Comparison of ENCODE assay signal across 9 mouse cellular contexts in genomic region chr2:33132306-33132705, GRCm38 (mm10). TPM values are rescaled to one million over a fixed set of nuclear protein-coding genes. Genes with fewer than 3 reads are reported as not detected.
DNase-seq lines count a peak whose midpoint lies in the region; ATAC-seq and TF ChIP-seq lines count a peak whose summit lies in the region.
"Had no signal": no experiment of that assay in that cellular context is flagged by ENCODE, and none has a peak within 500 bp of the region (broad histone marks: within the 10 kb centered on the region; RNA-seq: fewer than 3 reads in every experiment).

No protein-coding gene starts in this region.

- DNase-seq in cerebellum, adult 9-11 months = peak; percentile 66
- no peak for DNase-seq in cerebellum, postnatal 25 days
- peak; percentile 36 for DNase-seq in layer of hippocampus, adult 9-11 months
- DNase-seq in layer of hippocampus, adult 8-10 months (ENCODE audit: low spot score in 2 of 2) = no peak
- DNase-seq in induced T-regulatory cell, adult 2 months (ENCODE audit: low read depth) = peak; percentile 50
- DNase-seq in gastrocnemius, postnatal 4 days (ENCODE audit: low spot score in 2 of 2) = no peak

- peak overlapping the region; percentile 94 for H3K4me3 ChIP-seq in E14TG2a.4 (replicated peaks; ENCODE audit: low read length)

- no peaks in the 10 kb centered on the region for H3K9me3 ChIP-seq in E14TG2a.4 (ENCODE audit: low read length)
- H3K9me3 ChIP-seq: midbrain, embryonic 13.5 days had no signal

- no peak for TF ChIP-seq CTCF in E14TG2a.4 (conservative IDR thresholded peaks at IDR 0.05; ENCODE audit: low read length)

- H3K36me3 ChIP-seq in E14TG2a.4 (ENCODE audit: insufficient read depth, low read length) = peaks cover 5% of the 10 kb centered on the region; the same call in 1 of the 2 replicates

- H3K27me3 ChIP-seq in E14TG2a.4 (ENCODE audit: insufficient read depth, low read length) = peaks cover 18% of the 10 kb centered on the region

- H3K4me1 ChIP-seq in E14TG2a.4 (replicated peaks; ENCODE audit: low read depth, low read length) = peaks cover 32% of the 10 kb centered on the region

- ATAC-seq in megakaryocyte, adult 5-6 weeks (ENCODE audit: poor library complexity, severe bottlenecking) = no peak

RNA-seq across cellular contexts. Expression of gene Garnl3, which starts 0.9 kb away (rescaled TPM):
- 10 to 100 TPM; 36.0 to 49.4 (median 43.5) TPM for total RNA-seq in layer of hippocampus, adult 8-10 months (2022)
- total RNA-seq in megakaryocyte, adult 5-6 weeks (2015) = 0.20 and 0.82 TPM in 2 replicates
- 2.7 and 5.7 TPM in 2 replicates for total RNA-seq in megakaryocyte, adult 5-6 weeks (2017)
- 1 to 10 TPM; 7.5 to 8.4 TPM for total RNA-seq in gastrocnemius, postnatal 4 days (2021)

Comparison
In these comparisons a context has a peak if more than half of its experiments do, and no peak if none do; other contexts are left out.
1. DNase-seq: peak in cerebellum, adult 9-11 months (single experiment), layer of hippocampus, adult 9-11 months (single experiment) and induced T-regulatory cell, adult 2 months (single experiment); none in cerebellum, postnatal 25 days (0 of 2), layer of hippocampus, adult 8-10 months (0 of 2) and gastrocnemius, postnatal 4 days (0 of 2).